Mouse (Mus musculus) stomach, embryonic 15.5 days (tissue): ENCODE results near the gene Cyp19a1. TPM values are rescaled to one million over a fixed set of nuclear protein-coding genes. Genes with fewer than 3 reads are reported as not detected.

Source experiments
- ATAC-seq: fragments of 200-750 bp; cut with Nextera tagmentation; 2 replicates; pipeline ENCODE4 v1.8.0; 2017; ENCODE audit warnings: low read depth, moderate number of reproducible peaks, moderate TSS enrichment; ENCODE audit not compliant: insufficient read depth, low FRiP score
- H3K27ac ChIP-seq: fragments of 300-500 bp; sonication (generic); 2 replicates; pipeline ENCODE4 v1.5.1; 2015; ENCODE audit warnings: mild to moderate bottlenecking, inconsistent platforms
- H3K27me3 ChIP-seq: fragments of 300-500 bp; sonication (generic); replicated peaks from 2 replicates; pipeline ENCODE4 v1.6.1; 2015; ENCODE audit warnings: inconsistent platforms
- H3K36me3 ChIP-seq: fragments of 300-500 bp; sonication (generic); 2 replicates; pipeline ENCODE4 v1.6.1; 2015; ENCODE audit warnings: inconsistent platforms
- H3K4me1 ChIP-seq: fragments of 300-500 bp; sonication (generic); 2 replicates; pipeline ENCODE4 v1.6.1; 2015; ENCODE audit warnings: inconsistent platforms
- H3K4me2 ChIP-seq: fragments of 300-500 bp; sonication (generic); 2 replicates; pipeline ENCODE4 v1.6.1; 2015; ENCODE audit warnings: mild to moderate bottlenecking, inconsistent platforms
- H3K4me3 ChIP-seq: fragments of 300-500 bp; sonication (generic); replicated peaks from 2 replicates; pipeline ENCODE4 v1.5.1; 2015; ENCODE audit warnings: inconsistent platforms
- H3K9ac ChIP-seq: fragments of 300-500 bp; sonication (generic); 2 replicates; pipeline ENCODE4 v1.6.1; 2015; ENCODE audit warnings: inconsistent platforms
- H3K9me3 ChIP-seq: fragments of 300-500 bp; sonication (generic); 2 replicates; pipeline ENCODE4 v1.6.1; 2016; ENCODE audit warnings: inconsistent platforms
- WGBS: fragments of 180-500 bp; shearing (Covaris S2); methylation state at CpG from one replicate; pipeline ENCODE4 v1.1.7; 2015; 5-methylcytosine and 5-hydroxymethylcytosine counted together
- polyA plus RNA-seq: library from polyadenylated mRNA; unstranded; fragments of >200 nt; fragmentation: Nextera tagmentation; extraction: Ambion mirVana; gene quantifications from 2 replicates; pipeline ENCODE4 v1.2.1, GENCODE M21; 2015

Gene Cyp19a1
- polyA plus RNA-seq, 1 experiment from 2014 or later = not detected

- Histone ChIP-seq H3K9me3 (no peaks in the 10 kb centered on the region), H3K4me1 (no peaks in the 10 kb centered on the region), H3K4me2 (no peak overlapping the region), H3K4me3 (no peak overlapping the region), H3K9ac (no peak overlapping the region), H3K36me3 (no peaks in the 10 kb centered on the region), H3K27me3 (no peaks in the 10 kb centered on the region), H3K27ac (no peak overlapping the region)
- 63% methylated on average over 6 of the region's 6 CpGs for WGBS
- no peak for ATAC-seq
These were observed 2.1 kb upstream of the Cyp19a1 start for GRCm38 (mm10) chr9:54269987-54270386.

DNA sequence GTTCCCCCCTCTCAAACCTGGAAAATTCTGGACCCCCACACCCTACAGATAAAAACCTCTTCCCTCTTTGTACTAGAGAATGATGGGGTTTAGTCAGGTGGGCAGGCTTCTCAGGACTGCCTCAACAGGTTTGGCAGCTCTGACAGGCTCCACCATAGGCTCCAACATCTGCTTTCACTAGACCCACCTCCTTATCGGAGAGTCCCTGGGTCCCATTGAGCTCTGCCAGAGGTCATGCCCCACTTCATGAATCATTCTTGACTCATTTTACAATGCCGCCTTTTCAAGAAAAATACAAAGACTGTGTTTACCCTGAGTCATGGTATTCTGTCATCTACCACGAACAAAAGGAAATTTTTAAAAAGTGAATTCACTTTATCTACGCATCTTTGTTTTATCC is 3.2 kb downstream of the Cyp19a1 start:
- Histone ChIP-seq H3K9ac (no peak overlapping the region), H3K36me3 (no peaks in the 10 kb centered on the region), H3K4me3 (no peak overlapping the region), H3K4me2 (no peak overlapping the region), H3K4me1 (no peaks in the 10 kb centered on the region), H3K27me3 (no peaks in the 10 kb centered on the region), H3K9me3 (no peaks in the 10 kb centered on the region), H3K27ac (no peak overlapping the region)
- 52% methylated on average over 4 of the region's 4 CpGs for WGBS
- ATAC-seq = peak; percentile 73; the same call in 1 of the 2 replicates

- Histone ChIP-seq H3K4me3 (no peak overlapping the region), H3K9me3 (no peaks in the 10 kb centered on the region), H3K27ac (no peak overlapping the region), H3K4me2 (no peak overlapping the region), H3K27me3 (no peaks in the 10 kb centered on the region), H3K9ac (no peak overlapping the region), H3K4me1 (no peaks in the 10 kb centered on the region), H3K36me3 (no peaks in the 10 kb centered on the region)
- no peak for ATAC-seq
- 53% methylated on average over 3 of the region's 3 CpGs for whole genome bisulfite sequencing
These were observed 22.8 kb downstream of the Cyp19a1 start for GRCm38 (mm10) chr9:54244869-54245665.

DNA sequence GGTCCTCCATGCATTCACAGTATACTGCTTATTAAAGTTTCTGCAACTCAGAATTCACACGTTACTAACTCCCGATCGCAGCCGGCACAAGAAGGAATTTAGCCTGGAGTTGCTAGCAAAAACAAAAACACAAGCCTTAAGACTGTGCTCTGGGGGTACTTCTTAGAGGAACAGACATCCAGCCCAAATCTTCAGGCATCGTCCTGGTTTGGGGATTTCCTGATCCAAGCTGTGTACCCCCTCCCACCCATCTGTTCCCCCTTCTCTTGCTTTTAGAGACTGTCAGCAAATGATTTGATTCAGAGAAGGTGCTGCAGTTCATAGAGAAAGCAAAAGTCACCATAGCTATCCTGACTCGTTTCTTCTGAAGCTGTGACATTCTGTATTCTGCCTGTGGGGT is 40.3 kb downstream of the Cyp19a1 start:
- no peaks in the 10 kb centered on the region for H3K4me1 ChIP-seq

DNA sequence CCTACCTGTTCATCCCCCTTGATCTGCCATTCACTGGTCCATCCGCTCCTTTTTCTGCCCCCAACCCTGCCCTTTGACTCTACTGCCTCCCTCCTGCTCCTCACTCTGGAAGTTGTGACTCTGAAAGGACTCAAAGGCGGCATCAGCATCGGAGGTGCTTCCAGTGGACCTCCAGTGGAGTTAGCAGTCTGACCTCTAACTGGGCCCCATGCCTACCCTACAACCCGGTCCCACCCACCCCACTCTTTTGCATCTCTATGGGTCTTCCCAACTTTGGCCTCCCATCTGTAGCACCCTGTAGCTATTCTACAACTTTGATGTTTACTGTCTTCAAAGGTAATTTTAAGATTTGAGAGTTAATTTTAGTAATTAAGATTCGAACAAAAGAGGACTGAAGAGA is 51.4 kb downstream of the Cyp19a1 start:
- Histone ChIP-seq H3K4me1 (no peaks in the 10 kb centered on the region), H3K4me3 (no peak overlapping the region), H3K27ac (no peak overlapping the region), H3K4me2 (no peak overlapping the region), H3K27me3 (no peaks in the 10 kb centered on the region), H3K36me3 (no peaks in the 10 kb centered on the region), H3K9ac (no peak overlapping the region), H3K9me3 (no peaks in the 10 kb centered on the region)
- no peak for ATAC-seq
- 68% methylated on average over 5 of the region's 5 CpGs for WGBS

More for the DNA sequence above, 40.3 kb downstream of the Cyp19a1 start:
- H3K9me3 ChIP-seq = no peaks in the 10 kb centered on the region
- no peak overlapping the region for H3K27ac ChIP-seq
- H3K9ac ChIP-seq = no peak overlapping the region
- 62% methylated on average over 6 of the region's 6 CpGs for WGBS
- H3K4me2 ChIP-seq = no peak overlapping the region
- ATAC-seq = no peak
- no peaks in the 10 kb centered on the region for H3K36me3 ChIP-seq
- H3K27me3 ChIP-seq = no peaks in the 10 kb centered on the region
- H3K4me3 ChIP-seq = no peak overlapping the region

DNA sequence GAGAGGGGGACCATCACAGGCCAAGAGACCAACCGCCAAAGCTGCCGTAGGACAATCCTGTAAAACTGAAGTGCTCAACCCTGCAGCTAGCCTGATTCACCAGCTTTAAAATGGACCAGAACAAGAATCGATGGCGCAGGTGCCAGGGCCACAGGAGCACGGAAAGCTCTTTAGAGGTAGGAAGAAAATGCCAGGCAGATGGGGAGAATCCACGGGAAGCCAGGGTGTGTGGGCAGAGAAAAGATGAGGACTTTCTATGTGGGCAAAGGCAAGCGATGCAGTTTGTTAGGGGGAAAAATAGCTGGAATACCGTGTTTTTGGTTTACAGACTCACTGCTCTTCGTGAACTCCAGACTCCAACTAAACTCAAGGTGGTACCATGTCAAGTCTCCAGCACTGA is 53.0 kb downstream of the Cyp19a1 start:
- 87% methylated on average over 9 of the region's 9 CpGs for WGBS
- Histone ChIP-seq H3K36me3 (no peaks in the 10 kb centered on the region), H3K27ac (no peak overlapping the region), H3K9me3 (no peaks in the 10 kb centered on the region), H3K9ac (no peak overlapping the region), H3K4me3 (no peak overlapping the region), H3K4me1 (no peaks in the 10 kb centered on the region), H3K27me3 (no peaks in the 10 kb centered on the region), H3K4me2 (no peak overlapping the region)
- no peak for ATAC-seq

GRCm38 (mm10) chr9:54194790-54195189 is 73.1 kb downstream of the Cyp19a1 start:
- Histone ChIP-seq H3K9ac (no peak overlapping the region), H3K4me3 (no peak overlapping the region), H3K36me3 (no peaks in the 10 kb centered on the region), H3K4me1 (no peaks in the 10 kb centered on the region), H3K4me2 (no peak overlapping the region), H3K27me3 (no peaks in the 10 kb centered on the region), H3K27ac (no peak overlapping the region), H3K9me3 (no peaks in the 10 kb centered on the region)
- ATAC-seq = no peak
- WGBS = 66% methylated on average over 5 of the region's 5 CpGs

- no peak overlapping the region for H3K4me2 ChIP-seq
- no peaks in the 10 kb centered on the region for H3K9me3 ChIP-seq
- H3K4me3 ChIP-seq = no peak overlapping the region
- WGBS = 83% methylated on average over 3 of the region's 3 CpGs
- ATAC-seq = no peak
- H3K36me3 ChIP-seq = no peaks in the 10 kb centered on the region
- H3K4me1 ChIP-seq = no peaks in the 10 kb centered on the region
- no peaks in the 10 kb centered on the region for H3K27me3 ChIP-seq
- no peak overlapping the region for H3K27ac ChIP-seq
- no peak overlapping the region for H3K9ac ChIP-seq
These were observed 76.5 kb downstream of the Cyp19a1 start for GRCm38 (mm10) chr9:54191435-54191834.

- no peak overlapping the region for H3K4me2 ChIP-seq
- H3K9ac ChIP-seq = no peak overlapping the region
- no peaks in the 10 kb centered on the region for H3K4me1 ChIP-seq
- no peaks in the 10 kb centered on the region for H3K9me3 ChIP-seq
- no peak for ATAC-seq
- no peak overlapping the region for H3K27ac ChIP-seq
- 85% methylated on average over 7 of the region's 7 CpGs for WGBS
- H3K27me3 ChIP-seq = no peaks in the 10 kb centered on the region
- H3K36me3 ChIP-seq = no peaks in the 10 kb centered on the region
- no peak overlapping the region for H3K4me3 ChIP-seq
These were observed 85.4 kb downstream of the Cyp19a1 start for GRCm38 (mm10) chr9:54182484-54182883.

DNA sequence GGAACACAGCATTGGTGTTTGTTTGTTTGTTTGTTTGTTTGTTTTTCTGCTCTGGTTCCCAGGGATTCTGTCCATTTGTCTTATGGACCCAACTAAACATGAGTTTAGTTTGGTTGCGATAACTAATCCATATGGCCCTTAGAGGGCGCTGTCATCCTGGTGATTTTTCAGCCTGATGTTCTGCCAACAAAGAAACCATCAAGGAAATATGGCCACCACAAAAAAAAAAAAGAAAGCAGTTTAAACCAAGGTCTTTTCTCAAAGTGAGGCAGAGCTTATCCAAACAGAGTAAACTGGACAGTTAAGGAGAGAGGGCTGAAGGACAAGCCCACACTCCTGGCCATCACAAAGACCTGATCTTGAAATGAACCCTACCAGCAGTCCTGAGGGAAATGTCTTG is 86.6 kb downstream of the Cyp19a1 start:
- WGBS = 21% methylated on average over 2 of the region's 2 CpGs
- Histone ChIP-seq H3K4me2 (no peak overlapping the region), H3K4me1 (no peaks in the 10 kb centered on the region), H3K36me3 (no peaks in the 10 kb centered on the region), H3K9me3 (no peaks in the 10 kb centered on the region), H3K27ac (no peak overlapping the region), H3K27me3 (no peaks in the 10 kb centered on the region), H3K9ac (no peak overlapping the region), H3K4me3 (no peak overlapping the region)
- no peak for ATAC-seq

GRCm38 (mm10) chr9:54180216-54180615 is 87.7 kb downstream of the Cyp19a1 start:
- H3K9ac ChIP-seq = no peak overlapping the region
- no peaks in the 10 kb centered on the region for H3K36me3 ChIP-seq
- H3K4me2 ChIP-seq = no peak overlapping the region
- WGBS = 75% methylated on average over 17 of the region's 17 CpGs
- H3K9me3 ChIP-seq = no peaks in the 10 kb centered on the region
- H3K27me3 ChIP-seq = no peaks in the 10 kb centered on the region
- no peak overlapping the region for H3K27ac ChIP-seq
- H3K4me1 ChIP-seq = no peaks in the 10 kb centered on the region
- H3K4me3 ChIP-seq = no peak overlapping the region
- ATAC-seq = no peak

DNA sequence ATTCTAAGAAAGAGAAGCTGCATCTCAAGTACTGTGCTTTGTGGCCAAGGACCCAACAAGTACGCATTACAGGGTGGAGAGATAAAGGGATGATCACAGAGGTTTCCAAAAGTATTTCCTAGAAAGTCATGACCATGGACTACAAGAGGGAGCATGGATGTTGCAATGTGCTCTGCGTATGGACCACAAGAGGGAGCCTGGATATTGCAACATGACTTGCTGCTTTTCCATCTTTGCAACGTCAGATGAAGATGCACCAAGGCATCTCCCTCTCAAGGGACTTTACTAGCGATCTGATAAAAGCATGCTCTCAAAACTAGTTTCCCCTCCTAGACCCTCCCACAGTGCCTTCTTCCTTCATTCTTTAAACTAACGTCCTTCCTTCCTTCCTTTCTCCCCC is 98.4 kb downstream of the Cyp19a1 start:
- no peaks in the 10 kb centered on the region for H3K36me3 ChIP-seq
- H3K9me3 ChIP-seq = no peaks in the 10 kb centered on the region
- 46% methylated on average over 5 of the region's 5 CpGs for WGBS
- no peaks in the 10 kb centered on the region for H3K4me1 ChIP-seq
- H3K27me3 ChIP-seq = no peaks in the 10 kb centered on the region
- H3K4me3 ChIP-seq = no peak overlapping the region
- H3K9ac ChIP-seq = no peak overlapping the region
- ATAC-seq = no peak
- no peak overlapping the region for H3K27ac ChIP-seq
- no peak overlapping the region for H3K4me2 ChIP-seq

- Histone ChIP-seq H3K27ac (no peak overlapping the region), H3K4me2 (no peak overlapping the region), H3K4me3 (no peak overlapping the region), H3K9ac (no peak overlapping the region), H3K9me3 (no peaks in the 10 kb centered on the region), H3K27me3 (no peaks in the 10 kb centered on the region), H3K36me3 (no peaks in the 10 kb centered on the region), H3K4me1 (no peaks in the 10 kb centered on the region)
- WGBS = 77% methylated on average over 10 of the region's 10 CpGs
- no peak for ATAC-seq
These were observed 99.5 kb downstream of the Cyp19a1 start for GRCm38 (mm10) chr9:54168425-54168824.
